Mouse (Mus musculus): ENCODE data around the gene 3100002H09Rik.

- TF ChIP-seq CTCF (IDR thresholded peaks at IDR 0.05; ENCODE audit: low read depth, low read length) = no peak
- no peak for TF ChIP-seq POLR2A (IDR thresholded peaks at IDR 0.05; ENCODE audit: insufficient read depth, low read length)
Measured at GRCm38 (mm10) chr4:124656518-124656853, 45.9 kb upstream of the 3100002H09Rik start, which contains the start of gene Pou3f1.
